Mouse (Mus musculus) MEL (cell line): ENCODE data around the gene Jade2. TPM values are rescaled to one million over a fixed set of nuclear protein-coding genes. Genes with fewer than 3 reads are reported as not detected.

Experiments
- DNase-seq: peaks from one replicate; pipeline ENCODE4 v3.0.0; 2011; ENCODE audit warnings: low read depth, low spot score
- H3K27ac ChIP-seq: 2 replicates; pipeline ENCODE4 v1.5.1; 2012; ENCODE audit warnings: low read depth, mild to moderate bottlenecking, control low read depth, low read length, moderate library complexity; ENCODE audit not compliant: control insufficient read depth
- H3K27me3 ChIP-seq, 2 experiments: fragments of 150-350 bp in 1 of 2; sonication (generic) in 1 of 2; 2 replicates each; pipeline ENCODE4 v1.6.1; 2012; ENCODE audit warnings: low read length in 2 of 2, mild to moderate bottlenecking in 2 of 2, improper control_type of control experiment in 1 of 2, moderate library complexity in 1 of 2; ENCODE audit not compliant: insufficient read depth in 2 of 2, control insufficient read depth in 1 of 2
- H3K36me3 ChIP-seq, 2 experiments: 2 replicates each; pipeline ENCODE4 v1.6.1; 2012 to 2014; ENCODE audit warnings: low read length in 2 of 2, improper control_type of control experiment in 1 of 2, inconsistent platforms in 1 of 2, mild to moderate bottlenecking in 1 of 2; ENCODE audit not compliant: insufficient read depth in 2 of 2, control insufficient read depth in 1 of 2
- H3K4me1 ChIP-seq, 2 experiments: fragments of 150-350 bp in 1 of 2; sonication (generic) in 1 of 2; 2 replicates each; pipeline ENCODE4 v1.6.1; 2012; ENCODE audit warnings: low read length in 2 of 2, improper control_type of control experiment in 1 of 2, mild to moderate bottlenecking in 1 of 2; ENCODE audit not compliant: insufficient read depth in 2 of 2, control insufficient read depth in 1 of 2
- H3K4me3 ChIP-seq, 2 experiments: fragments of 150-350 bp in 1 of 2; sonication (generic) in 1 of 2; 2 replicates each; pipeline ENCODE4 v1.5.1; 2012; ENCODE audit warnings: low read depth in 2 of 2, low read length in 2 of 2, mild to moderate bottlenecking in 2 of 2, moderate library complexity in 2 of 2, control low read depth in 1 of 2, improper control_type of control experiment in 1 of 2; ENCODE audit not compliant: control insufficient read depth in 1 of 2, insufficient read depth in 1 of 2
- H3K79me2 ChIP-seq: 2 replicates; pipeline ENCODE4 v1.6.1; 2012; ENCODE audit warnings: mild to moderate bottlenecking, low read length, moderate library complexity; ENCODE audit not compliant: control insufficient read depth, poor library complexity, insufficient read depth
- H3K9ac ChIP-seq: 2 replicates; pipeline ENCODE4 v1.6.1; 2012; ENCODE audit warnings: low read depth, mild to moderate bottlenecking, control low read depth, low read length, moderate library complexity; ENCODE audit not compliant: control insufficient read depth, poor library complexity, severe bottlenecking
- H3K9me3 ChIP-seq: fragments of 150-350 bp; sonication (generic); replicated peaks from 2 replicates; pipeline ENCODE4 v1.6.1; 2012; ENCODE audit warnings: mild to moderate bottlenecking, low read length, improper control_type of control experiment, moderate library complexity; ENCODE audit not compliant: insufficient read depth
- CHD1 ChIP-seq: IDR thresholded peaks from 2 replicates; pipeline ENCODE4 v1.6.1; 2012; ENCODE audit warnings: low read depth, mild to moderate bottlenecking, inconsistent platforms, low read length, improper control_type of control experiment
- CHD2 ChIP-seq: IDR thresholded peaks from 2 replicates; pipeline ENCODE4 v1.6.1; 2011; ENCODE audit warnings: low read length, improper control_type of control experiment
- E2F4 ChIP-seq: IDR thresholded peaks from 2 replicates; pipeline ENCODE4 v1.6.1; 2011; ENCODE audit warnings: low read depth, low read length, improper control_type of control experiment, borderline replicate concordance
- ELF1 ChIP-seq: IDR thresholded peaks from 2 replicates; pipeline ENCODE4 v1.6.1; 2014; ENCODE audit warnings: low read depth, mild to moderate bottlenecking, inconsistent platforms, low read length, improper control_type of control experiment, moderate library complexity
- EP300 ChIP-seq, 2 experiments: IDR thresholded peaks; 2 replicates each; pipeline ENCODE4 v1.6.1; 2011; ENCODE audit warnings: improper control_type of control experiment in 2 of 2, low read length in 2 of 2, low read depth in 1 of 2, mild to moderate bottlenecking in 1 of 2
- GABPA ChIP-seq: IDR thresholded peaks from 2 replicates; pipeline ENCODE4 v1.6.1; 2012; ENCODE audit warnings: low read depth, mild to moderate bottlenecking, inconsistent platforms, low read length, improper control_type of control experiment, moderate library complexity
- GATA1 ChIP-seq: IDR thresholded peaks from 2 replicates; pipeline ENCODE4 v1.6.1; 2011; ENCODE audit warnings: low read depth, low read length, improper control_type of control experiment
- HCFC1 ChIP-seq: IDR thresholded peaks from 2 replicates; pipeline ENCODE4 v1.6.1; 2012; ENCODE audit warnings: low read depth, mild to moderate bottlenecking, inconsistent platforms, low read length, improper control_type of control experiment, moderate library complexity
- JUND ChIP-seq: IDR thresholded peaks from 2 replicates; pipeline ENCODE4 v1.6.1; 2011; ENCODE audit warnings: low read depth, mild to moderate bottlenecking, improper control_type of control experiment, low read length
- KAT2A ChIP-seq: conservative IDR thresholded peaks from 2 replicates; pipeline ENCODE4 v1.6.1; 2012; ENCODE audit warnings: low read depth, low read length, improper control_type of control experiment, inconsistent platforms
- MAFK ChIP-seq: IDR thresholded peaks from 2 replicates; pipeline ENCODE4 v1.6.1; 2011; ENCODE audit warnings: low read depth, mild to moderate bottlenecking, low read length, improper control_type of control experiment, borderline replicate concordance
- MAX ChIP-seq: IDR thresholded peaks from 2 replicates; pipeline ENCODE4 v1.6.1; 2011; ENCODE audit warnings: low read length, improper control_type of control experiment
- MAZ ChIP-seq: IDR thresholded peaks from 2 replicates; pipeline ENCODE4 v1.6.1; 2012; ENCODE audit warnings: low read depth, mild to moderate bottlenecking, inconsistent platforms, low read length, improper control_type of control experiment
- MEF2A ChIP-seq: IDR thresholded peaks from 2 replicates; pipeline ENCODE4 v1.6.1; 2014; ENCODE audit warnings: low read depth, mild to moderate bottlenecking, inconsistent platforms, low read length, improper control_type of control experiment; ENCODE audit not compliant: poor library complexity, insufficient replicate concordance, severe bottlenecking; ENCODE audit errors: extremely low read depth
- MXI1 ChIP-seq: IDR thresholded peaks from 2 replicates; pipeline ENCODE4 v1.6.1; 2011; ENCODE audit warnings: mild to moderate bottlenecking, low read depth, low read length, improper control_type of control experiment
- MYB ChIP-seq: IDR thresholded peaks from 2 replicates; pipeline ENCODE4 v1.6.1; 2011; ENCODE audit warnings: mild to moderate bottlenecking, low read depth, low read length, improper control_type of control experiment
- MYC ChIP-seq: IDR thresholded peaks from 2 replicates; pipeline ENCODE4 v1.6.1; 2011; ENCODE audit warnings: low read depth, mild to moderate bottlenecking, low read length, improper control_type of control experiment, moderate library complexity
- NELFE ChIP-seq: IDR thresholded peaks from 2 replicates; pipeline ENCODE4 v1.6.1; 2011; ENCODE audit warnings: low read depth, low read length, improper control_type of control experiment
- POLR2A ChIP-seq, 2 experiments: IDR thresholded peaks; 2 replicates each; pipeline ENCODE4 v1.6.1; 2011 to 2012; ENCODE audit warnings: low read length in 2 of 2, mild to moderate bottlenecking in 2 of 2, control low read depth in 1 of 2, improper control_type of control experiment in 1 of 2, low read depth in 1 of 2, moderate library complexity in 1 of 2; ENCODE audit not compliant: control insufficient read depth in 1 of 2, insufficient read depth in 1 of 2, poor library complexity in 1 of 2
- RAD21 ChIP-seq: IDR thresholded peaks from 2 replicates; pipeline ENCODE4 v1.6.1; 2011; ENCODE audit warnings: mild to moderate bottlenecking, low read depth, low read length, improper control_type of control experiment
- RCOR1 ChIP-seq: IDR thresholded peaks from 2 replicates; pipeline ENCODE4 v1.6.1; 2012; ENCODE audit warnings: low read depth, mild to moderate bottlenecking, inconsistent platforms, low read length, improper control_type of control experiment
- SIN3A ChIP-seq: IDR thresholded peaks from 2 replicates; pipeline ENCODE4 v1.6.1; 2012; ENCODE audit warnings: low read length, improper control_type of control experiment, inconsistent platforms
- SMC3 ChIP-seq: IDR thresholded peaks from 2 replicates; pipeline ENCODE4 v1.6.1; 2011; ENCODE audit warnings: low read depth, low read length, improper control_type of control experiment
- TAL1 ChIP-seq: IDR thresholded peaks from 2 replicates; pipeline ENCODE4 v1.6.1; 2012; ENCODE audit warnings: mild to moderate bottlenecking, inconsistent platforms, low read length, moderate library complexity, mixed read lengths
- TBP ChIP-seq: IDR thresholded peaks from 2 replicates; pipeline ENCODE4 v1.8.0; 2011; ENCODE audit warnings: low read depth, low read length, improper control_type of control experiment
- TCF12 ChIP-seq: IDR thresholded peaks from 2 replicates; pipeline ENCODE4 v1.6.1; 2014; ENCODE audit warnings: low read depth, mild to moderate bottlenecking, inconsistent platforms, low read length, improper control_type of control experiment, moderate library complexity
- UBTF ChIP-seq: IDR thresholded peaks from 2 replicates; pipeline ENCODE4 v1.6.1; 2012; ENCODE audit warnings: low read depth, mild to moderate bottlenecking, inconsistent platforms, low read length, improper control_type of control experiment, moderate library complexity, borderline replicate concordance; ENCODE audit not compliant: insufficient read depth
- USF1 ChIP-seq: IDR thresholded peaks from 2 replicates; pipeline ENCODE4 v1.6.1; 2014; ENCODE audit warnings: low read depth, mild to moderate bottlenecking, inconsistent platforms, low read length, improper control_type of control experiment, moderate library complexity
- USF2 ChIP-seq, 2 experiments: IDR thresholded peaks; 2 replicates each; pipeline ENCODE4 v1.6.1; 2011 to 2012; ENCODE audit warnings: improper control_type of control experiment in 2 of 2, low read length in 2 of 2, borderline replicate concordance in 1 of 2, inconsistent platforms in 1 of 2, low read depth in 1 of 2, mild to moderate bottlenecking in 1 of 2; ENCODE audit not compliant: insufficient read depth in 1 of 2
- ZC3H11A ChIP-seq: IDR thresholded peaks from 2 replicates; pipeline ENCODE4 v1.6.1; 2012; ENCODE audit warnings: low read depth, mild to moderate bottlenecking, inconsistent platforms, low read length, improper control_type of control experiment
- ZKSCAN1 ChIP-seq: IDR thresholded peaks from 2 replicates; pipeline ENCODE4 v1.6.1; 2012; ENCODE audit warnings: low read depth, mild to moderate bottlenecking, inconsistent platforms, low read length, improper control_type of control experiment, moderate library complexity
- ZMIZ1 ChIP-seq: IDR thresholded peaks from 2 replicates; pipeline ENCODE4 v1.6.1; 2012; ENCODE audit warnings: low read depth, mild to moderate bottlenecking, inconsistent platforms, low read length, improper control_type of control experiment, moderate library complexity
- ZNF384 ChIP-seq: IDR thresholded peaks from 2 replicates; pipeline ENCODE4 v1.6.1; 2012; ENCODE audit warnings: low read depth, mild to moderate bottlenecking, inconsistent platforms, low read length, improper control_type of control experiment
- polyA plus RNA-seq, 2 experiments: library from polyadenylated mRNA; stranded (reverse) in 1 of 2; unstranded in 1 of 2; fragments of >175 nt in 1 of 2; fragments of >200 nt in 1 of 2; gene quantifications; 2 replicates each; pipeline versions ENCODE4 v1.2.1 to v1.2.4; 2012; ENCODE audit warnings: low replicate concordance in 2 of 2, low read depth in 1 of 2; ENCODE audit not compliant: insufficient read length in 2 of 2, insufficient read depth in 1 of 2, missing spikeins in 1 of 2
- total RNA-seq: library from RNA; depleted of rRNA; stranded (reverse); fragments of 300-350 nt; gene quantifications from 2 replicates; pipeline ENCODE4 v1.2.3, GENCODE M21; 2012

Jade2 gene
- total and polyA plus RNA-seq, 3 experiments: 4.5 to 13.0 TPM; not detected in 1

DNA sequence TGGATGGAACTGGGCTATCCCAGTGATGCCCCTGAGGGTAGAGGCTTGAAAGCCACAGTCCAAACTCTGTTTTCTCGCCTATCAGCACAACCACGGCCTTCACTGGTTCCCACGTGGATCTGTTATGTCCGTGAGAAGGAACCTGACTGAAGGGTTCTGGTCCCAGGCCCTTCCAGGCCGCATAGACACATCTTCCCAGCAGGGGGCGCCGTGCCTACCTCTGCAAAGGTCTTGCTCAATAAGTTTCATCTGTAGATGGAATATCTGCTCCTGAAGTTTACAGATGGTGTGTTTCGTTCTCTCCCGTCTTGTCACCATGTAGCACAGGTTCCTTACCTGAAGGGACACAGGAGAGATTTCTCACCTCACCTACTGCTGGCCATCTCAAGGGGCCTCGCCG lies 36.6 kb downstream of the Jade2 start (continued):
- no peak for TF ChIP-seq MAFK
- no peak for TF ChIP-seq UBTF
- no peak for TF ChIP-seq ZMIZ1
- TF ChIP-seq TCF12: no peak
- TF ChIP-seq MYC: 0 out of 2 replicates have a peak, but pooled peaks have one; percentile 4
- no peak for TF ChIP-seq GATA1
- no peak for TF ChIP-seq MYB
- TF ChIP-seq MEF2A: no peak
- no peak for TF ChIP-seq EP300 (IDR thresholded peaks at IDR 0.05; ENCODE audit: low read depth in 1 of 2, low read length in 2 of 2)
- TF ChIP-seq POLR2A (IDR thresholded peaks at IDR 0.05; ENCODE audit: control insufficient read depth in 1 of 2, insufficient read depth in 1 of 2, low read depth in 1 of 2, low read length in 2 of 2, poor library complexity in 1 of 2): no peak
- peak; percentile 91 for TF ChIP-seq SMC3
- TF ChIP-seq TAL1: no peak
- no peak for TF ChIP-seq JUND
- no peak for TF ChIP-seq USF2 (IDR thresholded peaks at IDR 0.05; ENCODE audit: borderline replicate concordance in 1 of 2, insufficient read depth in 1 of 2, low read depth in 1 of 2, low read length in 2 of 2)
- no peak for TF ChIP-seq GABPA
- TF ChIP-seq RAD21: peak; percentile 62
- TF ChIP-seq ZNF384: 0 out of 2 replicates have a peak, but pooled peaks have one; percentile 12
- no peak for TF ChIP-seq ELF1
- TF ChIP-seq ZC3H11A: peak; percentile 63
- no peak for TF ChIP-seq SIN3A
- TF ChIP-seq ZKSCAN1: no peak
- TF ChIP-seq CHD2: no peak
- no peak for TF ChIP-seq RCOR1
- no peak for TF ChIP-seq HCFC1
- TF ChIP-seq, all 39 proteins: peak for 8

GRCm38 (mm10) chr11:51819964-51820363 lies 37.5 kb downstream of the Jade2 start:
- H3K9ac ChIP-seq: no peak overlapping the region
- no peak overlapping the region for H3K27ac ChIP-seq
- H3K4me1 ChIP-seq: peaks cover 0 to 6% of the 10 kb centered on the region in 2 experiments; a peak in 2 of 4 replicates
- H3K36me3 ChIP-seq: peaks cover 0 to 5% of the 10 kb centered on the region in 2 experiments; a peak in 2 of 4 replicates
- H3K27me3 ChIP-seq: no peaks in the 10 kb centered on the region
- H3K4me3 ChIP-seq: no peak overlapping the region
- no peaks in the 10 kb centered on the region for H3K79me2 ChIP-seq
- DNase-seq: peak; percentile 92
- H3K9me3 ChIP-seq: no peaks in the 10 kb centered on the region
- TF ChIP-seq MAX: peak; percentile 82
- no peak for TF ChIP-seq TAL1
- TF ChIP-seq MAZ: peak; percentile 76
- TF ChIP-seq EP300 (IDR thresholded peaks at IDR 0.05; ENCODE audit: low read depth in 1 of 2, low read length in 2 of 2): no peak
- no peak for TF ChIP-seq ZKSCAN1
- no peak for TF ChIP-seq KAT2A
- peak; percentile 64; the same call in 1 of the 2 replicates for TF ChIP-seq SIN3A
- TF ChIP-seq RCOR1: no peak
- no peak for TF ChIP-seq POLR2A (IDR thresholded peaks at IDR 0.05; ENCODE audit: control insufficient read depth in 1 of 2, insufficient read depth in 1 of 2, low read depth in 1 of 2, low read length in 2 of 2, poor library complexity in 1 of 2)
- TF ChIP-seq CHD1: no peak
- TF ChIP-seq GATA1: no peak
- no peak for TF ChIP-seq USF2 (IDR thresholded peaks at IDR 0.05; ENCODE audit: borderline replicate concordance in 1 of 2, insufficient read depth in 1 of 2, low read depth in 1 of 2, low read length in 2 of 2)
- no peak for TF ChIP-seq CHD2
- no peak for TF ChIP-seq MAFK
- no peak for TF ChIP-seq MEF2A
- no peak for TF ChIP-seq ZMIZ1
- TF ChIP-seq GABPA: no peak
- no peak for TF ChIP-seq ELF1
- TF ChIP-seq MYC: peak; percentile 71; the same call in 1 of the 2 replicates
- no peak for TF ChIP-seq TBP
- no peak for TF ChIP-seq E2F4
- TF ChIP-seq TCF12: no peak
- TF ChIP-seq HCFC1: peak; percentile 48; the same call in 1 of the 2 replicates
- no peak for TF ChIP-seq USF1
- peak; percentile 75 for TF ChIP-seq MXI1
- no peak for TF ChIP-seq NELFE
- TF ChIP-seq JUND: no peak
